Mouse (Mus musculus): Measurements from ENCODE around the gene Sbno2. TPM values are rescaled to one million over a fixed set of nuclear protein-coding genes. Genes with fewer than 3 reads are reported as not detected.

The Sbno2 gene
- total and polyA plus RNA-seq, 3 experiments, result 9.7 to 24.2 (median 22.6) TPM

DNA sequence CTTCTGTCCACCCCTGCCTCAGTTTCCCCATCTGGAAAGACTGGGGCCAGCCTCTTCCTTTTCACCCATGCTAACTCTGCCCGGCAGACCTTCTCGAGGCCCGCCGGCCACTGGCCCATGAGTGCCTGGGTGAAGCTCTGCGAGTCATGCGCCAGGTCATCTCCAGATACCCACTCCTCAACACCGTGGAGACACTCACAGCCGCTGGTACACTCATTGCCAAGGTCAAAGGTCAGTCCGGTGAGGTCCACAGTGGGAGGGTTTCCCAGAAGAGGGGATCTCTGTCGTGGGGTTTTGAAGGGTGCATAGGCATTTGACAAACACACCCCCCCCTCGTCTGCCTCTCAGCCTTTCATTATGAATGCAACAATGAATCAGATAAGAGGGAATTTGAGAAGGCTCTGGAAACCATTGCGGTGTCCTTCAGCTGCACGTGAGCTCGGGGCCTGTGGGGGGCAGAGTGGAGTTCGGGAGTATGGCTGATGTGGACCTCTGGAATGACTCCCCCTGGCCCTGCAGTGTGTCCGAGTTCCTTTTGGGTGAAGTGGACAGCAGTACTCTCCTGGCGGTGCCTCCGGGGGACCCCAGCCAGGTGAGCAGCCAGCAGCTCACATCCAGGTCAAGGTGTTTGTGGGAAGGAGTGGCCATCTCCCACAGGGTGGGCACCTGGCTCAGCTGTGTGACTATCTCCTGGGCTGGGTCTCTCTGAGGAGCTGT is 84.6 kb downstream of the Sbno2 start:
- peaks cover 8% of the 10 kb centered on the region for H3K79me2 ChIP-seq (replicated peaks; ENCODE audit: control insufficient read depth, extremely low read depth, insufficient read depth, poor library complexity, severe bottlenecking)
- dilution Hi-C loops (cut with MboI; ENCODE audit: extremely low pct_ligation_motif_present, extremely low pct_unique_long_range_greater_than_20kb, low sequenced_read_pairs) (no loop called here), in situ Hi-C loops (cut with MboI; ENCODE audit: low pct_ligation_motif_present, low pct_unique_long_range_greater_than_20kb, low sequenced_read_pairs) (no loop called here)
- H3K27ac ChIP-seq (ENCODE audit: insufficient read depth, low read depth), result no peak overlapping the region
- H3K36me3 ChIP-seq (replicated peaks in 1 of 2; ENCODE audit: control insufficient read depth in 1 of 2, insufficient read depth in 1 of 2, low read length in 1 of 2), result peaks cover 33 to 61% of the 10 kb centered on the region in 2 experiments
- H3K4me2 ChIP-seq (ENCODE audit: insufficient read depth, low read depth, poor library complexity, severe bottlenecking), result no peak overlapping the region
- H3K4me3 ChIP-seq (replicated peaks in 1 of 3; ENCODE audit: low read depth in 2 of 3, low read length in 2 of 3, poor library complexity in 1 of 3), result no peak overlapping the region
- no peak overlapping the region for H3K9ac ChIP-seq (ENCODE audit: insufficient read depth, low read depth)
- H3K4me1 ChIP-seq (ENCODE audit: control insufficient read depth in 1 of 2, insufficient read depth in 2 of 2), result peaks cover 33 to 52% of the 10 kb centered on the region in 2 experiments
- DNase-seq (ENCODE audit: extremely low read depth), result no peak
- TF ChIP-seq CTCF (conservative IDR thresholded peaks at IDR 0.05 in 1 of 2, IDR thresholded peaks at IDR 0.05 in 1 of 2; ENCODE audit: low read depth in 2 of 2, low read length in 2 of 2), result peak in 1 of 2 experiments; percentile 9; a peak in 1 of 4 replicates
- TF ChIP-seq TBP (conservative IDR thresholded peaks at IDR 0.05; ENCODE audit: low read depth, low read length), result no peak
- TF ChIP-seq ZMIZ1 (IDR thresholded peaks at IDR 0.05; ENCODE audit: low read depth, low read length), result no peak
- no peak for TF ChIP-seq ETS1 (conservative IDR thresholded peaks at IDR 0.05; ENCODE audit: low read depth, low read length)
- H3K27me3 ChIP-seq (replicated peaks), result no peaks in the 10 kb centered on the region
- H3K9me3 ChIP-seq (replicated peaks; ENCODE audit: low read length), result no peaks in the 10 kb centered on the region

DNA sequence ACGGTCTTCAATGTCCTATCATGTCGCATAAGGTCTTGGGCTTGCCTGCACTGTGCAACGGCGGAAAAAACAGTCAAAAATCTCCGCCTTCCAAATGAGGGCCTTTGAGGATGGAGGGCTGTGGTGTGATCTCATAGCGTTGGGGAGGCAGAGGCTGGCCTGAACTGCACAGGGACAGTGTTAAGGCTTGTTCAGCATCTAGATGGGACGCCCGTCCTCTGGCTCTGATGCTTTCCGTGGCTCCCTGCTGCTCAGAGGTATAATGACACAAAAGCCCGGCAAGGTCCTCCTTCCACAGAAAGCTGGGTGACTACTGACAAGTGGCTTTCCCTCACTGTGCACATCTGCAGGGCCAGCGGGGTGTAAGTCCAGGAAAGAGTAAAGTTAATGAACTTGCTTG is 85.2 kb downstream of the Sbno2 start:
- DNase-seq (ENCODE audit: extremely low read depth), result no peak
- H3K27me3 ChIP-seq (replicated peaks), result no peaks in the 10 kb centered on the region
- H3K4me2 ChIP-seq (ENCODE audit: insufficient read depth, low read depth, poor library complexity, severe bottlenecking), result no peak overlapping the region
- H3K9me3 ChIP-seq (replicated peaks; ENCODE audit: low read length), result no peaks in the 10 kb centered on the region
- no peak overlapping the region for H3K9ac ChIP-seq (ENCODE audit: insufficient read depth, low read depth)
- H3K36me3 ChIP-seq (replicated peaks in 1 of 2; ENCODE audit: control insufficient read depth in 1 of 2, insufficient read depth in 1 of 2, low read length in 1 of 2), result peaks cover 31 to 61% of the 10 kb centered on the region in 2 experiments
- in situ Hi-C loops (cut with MboI; ENCODE audit: low pct_ligation_motif_present, low pct_unique_long_range_greater_than_20kb, low sequenced_read_pairs), result no loop called here
- TF ChIP-seq UBTF (IDR thresholded peaks at IDR 0.05; ENCODE audit: low read depth, low read length), result no peak
- TF ChIP-seq ZMIZ1 (IDR thresholded peaks at IDR 0.05; ENCODE audit: low read depth, low read length), result no peak
- TF ChIP-seq MAFK (IDR thresholded peaks at IDR 0.05; ENCODE audit: insufficient replicate concordance, low read length), result no peak
- no peak for TF ChIP-seq ZKSCAN1 (IDR thresholded peaks at IDR 0.05; ENCODE audit: borderline replicate concordance, low read depth, low read length)
- TF ChIP-seq HCFC1 (IDR thresholded peaks at IDR 0.05; ENCODE audit: low read depth, low read length), result no peak
- no peak for TF ChIP-seq JUN (IDR thresholded peaks at IDR 0.05; ENCODE audit: insufficient read depth, low read depth, low read length)
- H3K27ac ChIP-seq (ENCODE audit: insufficient read depth, low read depth), result no peak overlapping the region
- no peak overlapping the region for H3K4me3 ChIP-seq (replicated peaks in 1 of 3; ENCODE audit: low read depth in 2 of 3, low read length in 2 of 3, poor library complexity in 1 of 3)
- peaks cover 27 to 51% of the 10 kb centered on the region in 2 experiments for H3K4me1 ChIP-seq (ENCODE audit: control insufficient read depth in 1 of 2, insufficient read depth in 2 of 2)
- peaks cover 8% of the 10 kb centered on the region for H3K79me2 ChIP-seq (replicated peaks; ENCODE audit: control insufficient read depth, extremely low read depth, insufficient read depth, poor library complexity, severe bottlenecking)
- dilution Hi-C loops (cut with MboI; ENCODE audit: extremely low pct_ligation_motif_present, extremely low pct_unique_long_range_greater_than_20kb, low sequenced_read_pairs), result no loop called here

DNA sequence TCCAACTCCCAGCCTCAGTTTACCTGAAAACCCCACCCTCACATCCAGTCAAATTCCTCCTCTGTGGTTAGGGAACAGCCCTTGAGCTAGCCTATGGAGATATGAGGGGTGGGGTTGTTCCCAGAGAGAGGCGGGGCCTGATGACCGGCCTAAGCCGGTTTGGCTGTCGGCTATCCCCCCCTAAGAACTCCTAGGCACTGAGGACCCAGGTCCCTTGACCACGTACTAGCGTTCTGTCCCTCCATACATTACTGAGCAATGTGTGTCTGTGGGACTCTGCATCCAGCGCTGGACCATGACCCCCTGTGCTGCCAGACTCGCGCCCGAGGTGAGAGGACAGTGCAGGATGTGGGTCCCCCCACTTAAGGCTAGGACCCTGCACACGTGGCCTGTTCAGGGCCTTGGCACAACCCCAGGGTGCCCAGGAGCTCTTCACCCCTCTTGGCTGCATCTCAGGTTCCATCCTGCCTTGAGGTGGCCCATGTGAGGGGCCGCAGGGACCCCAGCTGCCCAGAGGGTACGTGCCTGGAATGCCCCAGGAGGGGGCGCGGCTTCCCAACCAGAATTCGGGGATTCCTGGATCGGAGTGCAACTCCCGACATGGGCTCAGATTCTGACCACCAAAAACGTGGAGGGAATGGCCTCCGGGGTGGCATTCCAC is 85.8 kb downstream of the Sbno2 start:
- no peak for DNase-seq (ENCODE audit: extremely low read depth)
- dilution Hi-C loops (cut with MboI; ENCODE audit: extremely low pct_ligation_motif_present, extremely low pct_unique_long_range_greater_than_20kb, low sequenced_read_pairs) (no loop called here), in situ Hi-C loops (cut with MboI; ENCODE audit: low pct_ligation_motif_present, low pct_unique_long_range_greater_than_20kb, low sequenced_read_pairs) (no loop called here)
- H3K27me3 ChIP-seq (replicated peaks), result no peaks in the 10 kb centered on the region
- H3K79me2 ChIP-seq (replicated peaks; ENCODE audit: control insufficient read depth, extremely low read depth, insufficient read depth, poor library complexity, severe bottlenecking), result peaks cover 8% of the 10 kb centered on the region
- H3K9me3 ChIP-seq (replicated peaks; ENCODE audit: low read length), result no peaks in the 10 kb centered on the region
- no peak overlapping the region for H3K4me2 ChIP-seq (ENCODE audit: insufficient read depth, low read depth, poor library complexity, severe bottlenecking)
- H3K4me1 ChIP-seq (ENCODE audit: control insufficient read depth in 1 of 2, insufficient read depth in 2 of 2), result peaks cover 24 to 50% of the 10 kb centered on the region in 2 experiments
- H3K27ac ChIP-seq (ENCODE audit: insufficient read depth, low read depth), result no peak overlapping the region
- H3K9ac ChIP-seq (ENCODE audit: insufficient read depth, low read depth), result no peak overlapping the region
- H3K36me3 ChIP-seq (replicated peaks in 1 of 2; ENCODE audit: control insufficient read depth in 1 of 2, insufficient read depth in 1 of 2, low read length in 1 of 2), result peaks cover 30 to 64% of the 10 kb centered on the region in 2 experiments
- H3K4me3 ChIP-seq (replicated peaks in 1 of 3; ENCODE audit: low read depth in 2 of 3, low read length in 2 of 3, poor library complexity in 1 of 3), result no peak overlapping the region
- TF ChIP-seq ELF1 (IDR thresholded peaks at IDR 0.05; ENCODE audit: low read depth, low read length) (no peak), SIN3A (IDR thresholded peaks at IDR 0.05; ENCODE audit: low read length) (no peak), EP300 (IDR thresholded peaks at IDR 0.05; ENCODE audit: low read length) (no peak), ZKSCAN1 (IDR thresholded peaks at IDR 0.05; ENCODE audit: borderline replicate concordance, low read depth, low read length) (no peak), CHD2 (IDR thresholded peaks at IDR 0.05; ENCODE audit: low read length) (no peak), MAFK (IDR thresholded peaks at IDR 0.05; ENCODE audit: insufficient replicate concordance, low read length) (no peak), GABPA (IDR thresholded peaks at IDR 0.05; ENCODE audit: insufficient replicate concordance, low read depth, low read length) (no peak), E2F4 (IDR thresholded peaks at IDR 0.05; ENCODE audit: insufficient replicate concordance, low read depth, low read length) (no peak), MAZ (IDR thresholded peaks at IDR 0.05; ENCODE audit: low read depth, low read length) (no peak), MAX (IDR thresholded peaks at IDR 0.05; ENCODE audit: low read length) (no peak), KAT2A (IDR thresholded peaks at IDR 0.05; ENCODE audit: insufficient replicate concordance, low read length) (no peak), NRF1 (IDR thresholded peaks at IDR 0.05; ENCODE audit: low read depth, low read length) (no peak), RAD21 (IDR thresholded peaks at IDR 0.05; ENCODE audit: low read depth, low read length) (no peak), TBP (conservative IDR thresholded peaks at IDR 0.05; ENCODE audit: low read depth, low read length) (no peak), UBTF (IDR thresholded peaks at IDR 0.05; ENCODE audit: low read depth, low read length) (no peak), CHD1 (IDR thresholded peaks at IDR 0.05; ENCODE audit: low read depth, low read length) (no peak)

Data from CH12.LX (cell line).